Mouse (Mus musculus) brown adipose tissue, adult 24 weeks (tissue): ENCODE results near the gene R3hdml. TPM values are rescaled to one million over a fixed set of nuclear protein-coding genes. Genes with fewer than 3 reads are reported as not detected.

ENCODE experiments used
- H3K27ac ChIP-seq: fragments of 200-500 bp; replicated peaks from 2 replicates; pipeline ENCODE4 v1.5.1; 2012; ENCODE audit warnings: low read depth, mild to moderate bottlenecking, low read length
- H3K4me1 ChIP-seq: fragments of 200-500 bp; 2 replicates; pipeline ENCODE4 v1.6.1; 2012; ENCODE audit warnings: low read length, mixed read lengths; ENCODE audit not compliant: control insufficient read depth, insufficient read depth, insufficient read length
- H3K4me3 ChIP-seq: fragments of 200-500 bp; 2 replicates; pipeline ENCODE4 v1.5.1; 2012; ENCODE audit warnings: low read depth, mild to moderate bottlenecking, low read length, moderate library complexity; ENCODE audit not compliant: insufficient read depth
- polyA plus RNA-seq: library from polyadenylated mRNA; stranded (reverse); fragments of >200 nt; gene quantifications from 2 replicates; pipeline ENCODE4 v1.2.4, GENCODE M21; 2012; ENCODE audit not compliant: missing spikeins, insufficient read depth, insufficient read length

The R3hdml gene
- polyA plus RNA-seq, 1 experiment: not detected

GRCm38 (mm10) chr2:163541568-163542182 lies 49.6 kb downstream of the R3hdml start:
- Histone ChIP-seq H3K27ac (no peak overlapping the region), H3K4me3 (no peak overlapping the region), H3K4me1 (0 out of 2 replicates have a peak, but pooled peaks cover 2% of the 10 kb centered on the region)

- H3K4me1 ChIP-seq: 0 out of 2 replicates have a peak, but pooled peaks cover 2% of the 10 kb centered on the region
- no peak overlapping the region for H3K4me3 ChIP-seq
- H3K27ac ChIP-seq: no peak overlapping the region
Measured at GRCm38 (mm10) chr2:163542674-163543073, 50.6 kb downstream of the R3hdml start.

GRCm38 (mm10) chr2:163546623-163547318 lies 54.7 kb downstream of the R3hdml start:
- Histone ChIP-seq H3K4me3 (no peak overlapping the region), H3K27ac (no peak overlapping the region), H3K4me1 (no peaks in the 10 kb centered on the region)

GRCm38 (mm10) chr2:163548822-163549221 lies 56.7 kb downstream of the R3hdml start:
- H3K27ac ChIP-seq: no peak overlapping the region
- no peaks in the 10 kb centered on the region for H3K4me1 ChIP-seq
- H3K4me3 ChIP-seq: no peak overlapping the region

- Histone ChIP-seq H3K4me3 (no peak overlapping the region), H3K27ac (no peak overlapping the region), H3K4me1 (no peaks in the 10 kb centered on the region)
Measured at GRCm38 (mm10) chr2:163549786-163550185, 57.7 kb downstream of the R3hdml start.

Other genes with a start within 250 kb of the R3hdml start
- gene Jph2, start 94.3 kb upstream of the R3hdml start, polyA plus RNA-seq: 1.1 and 5.7 TPM in 2 replicates
- 22.5 and 24.0 TPM in 2 replicates for gene Oser1, start 67.6 kb upstream of the R3hdml start, polyA plus RNA-seq
- not detected in 2 replicates for gene Gdap1l1, start 53.8 kb upstream of the R3hdml start, polyA plus RNA-seq
- gene Fitm2, start 19.7 kb upstream of the R3hdml start, polyA plus RNA-seq: 70.9 and 77.8 TPM in 2 replicates
- not detected in 2 replicates for gene Hnf4a, start 14.5 kb downstream of the R3hdml start, polyA plus RNA-seq
- 4.8 and 5.8 TPM in 2 replicates for gene Ttpal, start 110.0 kb downstream of the R3hdml start, polyA plus RNA-seq
- 113 and 134 TPM in 2 replicates for gene Serinc3, start 152.8 kb downstream of the R3hdml start, polyA plus RNA-seq
- 9.5 and 19.7 TPM in 2 replicates for gene Pkig, start 166.1 kb downstream of the R3hdml start, polyA plus RNA-seq